Mouse (Mus musculus) brown adipose tissue, adult 24 weeks (tissue): ENCODE results near the gene Kremen1. TPM values are rescaled to one million over a fixed set of nuclear protein-coding genes. Genes with fewer than 3 reads are reported as not detected.

Experiments
- H3K27ac ChIP-seq: fragments of 200-500 bp; replicated peaks from 2 replicates; pipeline ENCODE4 v1.5.1; 2012; ENCODE audit warnings: low read depth, mild to moderate bottlenecking, low read length
- H3K4me1 ChIP-seq: fragments of 200-500 bp; 2 replicates; pipeline ENCODE4 v1.6.1; 2012; ENCODE audit warnings: low read length, mixed read lengths; ENCODE audit not compliant: control insufficient read depth, insufficient read depth, insufficient read length
- H3K4me3 ChIP-seq: fragments of 200-500 bp; 2 replicates; pipeline ENCODE4 v1.5.1; 2012; ENCODE audit warnings: low read depth, mild to moderate bottlenecking, low read length, moderate library complexity; ENCODE audit not compliant: insufficient read depth
- polyA plus RNA-seq: library from polyadenylated mRNA; stranded (reverse); fragments of >200 nt; gene quantifications from 2 replicates; pipeline ENCODE4 v1.2.4, GENCODE M21; 2012; ENCODE audit not compliant: missing spikeins, insufficient read depth, insufficient read length

Gene Kremen1
- polyA plus RNA-seq, 1 experiment, result 4.8 TPM

- no peak overlapping the region for H3K27ac ChIP-seq
- no peak overlapping the region for H3K4me3 ChIP-seq
- no peaks in the 10 kb centered on the region for H3K4me1 ChIP-seq
Observed at GRCm38 (mm10) chr11:5177171-5177570, 84.2 kb downstream of the Kremen1 start.

DNA sequence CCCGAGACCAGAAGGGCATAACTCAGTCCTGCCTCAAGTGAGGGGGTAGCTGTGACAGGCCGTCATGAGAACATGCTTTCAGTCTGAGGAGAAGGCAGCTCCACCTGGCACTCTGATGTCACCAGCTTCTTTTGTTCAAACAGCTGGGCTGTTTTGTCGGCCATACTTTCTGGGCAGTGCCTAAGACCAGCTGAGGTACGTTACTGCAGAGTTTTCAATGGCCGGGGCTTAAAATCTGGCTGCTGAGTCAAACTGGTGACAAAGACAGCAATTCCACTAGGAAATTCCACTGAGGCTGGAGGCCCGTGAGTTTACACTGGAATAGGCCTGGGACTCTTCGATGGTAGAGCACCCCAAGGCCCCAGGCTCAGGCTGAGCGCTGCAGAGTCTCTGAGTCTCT is 84.7 kb downstream of the Kremen1 start:
- Histone ChIP-seq H3K27ac (no peak overlapping the region), H3K4me3 (no peak overlapping the region), H3K4me1 (no peaks in the 10 kb centered on the region)

- Histone ChIP-seq H3K4me3 (no peak overlapping the region), H3K4me1 (no peaks in the 10 kb centered on the region), H3K27ac (no peak overlapping the region)
Observed at GRCm38 (mm10) chr11:5175866-5176265, 85.5 kb downstream of the Kremen1 start.

DNA sequence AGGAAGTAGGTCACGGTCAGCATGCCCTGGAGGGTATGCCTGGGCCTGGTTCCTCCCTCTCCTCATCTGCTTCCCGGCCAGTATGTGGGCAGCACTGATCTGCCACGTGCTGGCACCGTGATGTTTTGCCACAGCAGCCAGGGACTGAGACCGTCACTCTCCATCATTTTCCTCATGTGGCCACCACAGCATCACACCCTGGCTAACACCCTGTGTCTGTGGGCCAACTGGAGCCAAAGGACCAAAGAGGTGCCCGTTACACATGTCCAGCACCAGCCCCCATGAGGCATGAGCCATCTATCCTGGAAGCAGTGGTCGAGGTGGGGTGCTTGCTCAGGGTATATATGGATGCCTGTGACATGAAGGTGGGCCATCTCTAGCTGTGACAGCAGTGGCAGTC is 86.2 kb downstream of the Kremen1 start:
- Histone ChIP-seq H3K4me1 (no peaks in the 10 kb centered on the region), H3K27ac (no peak overlapping the region), H3K4me3 (no peak overlapping the region)

- no peak overlapping the region for H3K27ac ChIP-seq
- no peak overlapping the region for H3K4me3 ChIP-seq
- no peaks in the 10 kb centered on the region for H3K4me1 ChIP-seq
Observed at GRCm38 (mm10) chr11:5172861-5173260, 88.5 kb downstream of the Kremen1 start.

DNA sequence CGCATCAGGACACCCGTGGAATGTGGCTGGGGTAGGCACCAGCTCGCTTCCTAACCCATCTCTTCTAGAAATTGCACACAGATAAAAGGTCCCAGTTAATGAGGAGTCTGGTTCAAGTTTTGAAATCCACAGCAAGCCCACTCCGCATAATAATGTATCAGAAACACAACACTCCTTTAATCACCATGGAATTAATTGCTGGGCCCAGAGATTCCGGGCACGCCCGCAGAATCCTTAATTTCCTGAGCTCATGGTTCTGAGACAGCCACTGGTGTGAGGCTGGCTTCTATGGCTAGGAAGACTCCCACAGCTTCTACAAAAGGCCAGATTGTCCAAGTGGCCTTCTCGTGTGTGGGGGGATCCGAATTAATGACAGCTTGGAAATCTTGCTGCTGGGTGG is 94.0 kb downstream of the Kremen1 start:
- H3K27ac ChIP-seq, result no peak overlapping the region
- H3K4me3 ChIP-seq, result no peak overlapping the region
- H3K4me1 ChIP-seq, result no peaks in the 10 kb centered on the region

- no peak overlapping the region for H3K4me3 ChIP-seq
- H3K27ac ChIP-seq, result no peak overlapping the region
- no peaks in the 10 kb centered on the region for H3K4me1 ChIP-seq
Observed at GRCm38 (mm10) chr11:5165471-5165916, 95.9 kb downstream of the Kremen1 start.

DNA sequence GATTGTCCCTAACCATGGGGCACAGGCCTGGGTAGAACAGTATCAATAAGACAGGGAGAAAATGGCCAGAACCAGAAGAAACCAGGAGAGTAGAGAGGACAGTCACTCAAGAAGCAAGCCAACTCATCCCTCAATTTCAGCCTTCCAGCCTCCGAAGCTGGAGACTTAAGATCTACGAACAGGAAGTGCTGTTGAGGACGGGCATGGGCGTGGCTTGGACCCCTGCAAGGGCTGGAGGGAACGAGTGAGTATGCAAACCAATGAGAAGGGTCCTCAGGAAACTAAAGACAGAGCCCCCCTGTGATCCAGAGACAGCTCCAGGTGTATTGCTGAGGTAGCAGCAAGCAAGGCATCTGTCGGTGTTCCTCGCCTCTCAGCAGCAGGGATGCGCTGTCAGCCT is 97.0 kb downstream of the Kremen1 start:
- H3K4me3 ChIP-seq, result no peak overlapping the region
- no peak overlapping the region for H3K27ac ChIP-seq
- no peaks in the 10 kb centered on the region for H3K4me1 ChIP-seq

- Histone ChIP-seq H3K4me3 (no peak overlapping the region), H3K4me1 (no peaks in the 10 kb centered on the region), H3K27ac (no peak overlapping the region)
Observed at GRCm38 (mm10) chr11:5163421-5163820, 97.9 kb downstream of the Kremen1 start.

DNA sequence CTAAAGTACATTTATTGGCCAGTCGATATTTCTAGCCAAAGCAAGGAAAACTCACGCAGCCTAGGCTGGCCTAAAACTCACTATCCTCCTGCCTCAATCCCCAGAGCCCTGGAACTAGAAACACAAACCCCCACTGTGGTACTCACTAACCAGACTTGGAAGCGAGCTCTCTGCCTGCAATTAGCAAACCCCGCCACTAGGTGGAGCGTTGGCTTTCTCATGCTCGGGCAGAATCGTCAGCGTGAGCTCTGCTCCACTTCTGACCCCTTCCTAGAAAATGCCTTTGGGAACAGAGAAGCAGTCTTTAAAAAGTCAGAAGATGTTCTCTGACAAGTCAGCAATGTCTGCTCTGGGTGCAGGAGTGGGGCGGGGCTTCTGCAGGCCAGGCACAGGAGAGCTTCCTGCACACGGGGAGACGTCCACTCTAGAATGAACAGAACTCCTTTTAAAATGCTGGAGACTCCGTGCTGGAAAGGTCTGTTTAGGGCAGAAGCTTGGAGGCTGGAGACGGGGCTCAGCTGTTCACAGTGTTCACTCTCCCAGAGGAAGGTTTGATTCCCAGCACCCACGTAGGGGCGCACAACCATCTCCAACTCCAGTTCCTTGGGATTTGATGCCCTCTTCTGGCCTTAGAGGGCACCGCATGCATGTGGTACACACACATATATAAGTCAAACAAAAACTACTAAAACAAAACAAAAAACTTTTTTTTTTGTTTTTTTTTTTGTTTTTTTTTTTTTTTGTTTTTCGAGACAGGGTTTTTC is 100.5 kb downstream of the Kremen1 start:
- Histone ChIP-seq H3K27ac (no peak overlapping the region), H3K4me3 (no peak overlapping the region), H3K4me1 (no peaks in the 10 kb centered on the region)

GRCm38 (mm10) chr11:5158056-5158455 is 103.3 kb downstream of the Kremen1 start:
- Histone ChIP-seq H3K4me3 (no peak overlapping the region), H3K27ac (no peak overlapping the region), H3K4me1 (no peaks in the 10 kb centered on the region)

GRCm38 (mm10) chr11:5154961-5155805 is 106.2 kb downstream of the Kremen1 start:
- Histone ChIP-seq H3K4me1 (0 out of 2 replicates have a peak, but pooled peaks cover 3% of the 10 kb centered on the region), H3K4me3 (no peak overlapping the region), H3K27ac (no peak overlapping the region)

GRCm38 (mm10) chr11:5151680-5152337 is 109.5 kb downstream of the Kremen1 start, which contains the start of gene Emid1:
Gene Emid1 (minus strand): TSS chr11:5152257.
- Histone ChIP-seq H3K4me3 (peak within 1 kb of the TSS; percentile 37), H3K27ac (no peak within 1 kb of the TSS), H3K4me1 (peaks cover 3% of the 10 kb centered on the region; the same call in 1 of the 2 replicates)

GRCm38 (mm10) chr11:5151247-5151630 is 110.1 kb downstream of the Kremen1 start:
- peak overlapping the region; percentile 37 for H3K4me3 ChIP-seq
- H3K27ac ChIP-seq, result no peak overlapping the region
- H3K4me1 ChIP-seq, result peaks cover 3% of the 10 kb centered on the region; the same call in 1 of the 2 replicates
